Mouse (Mus musculus) limb, embryonic 13.5 days (tissue): ENCODE measurements around the gene Grxcr1. TPM values are rescaled to one million over a fixed set of nuclear protein-coding genes. Genes with fewer than 3 reads are reported as not detected.

ENCODE experiments used
- polyA plus RNA-seq: library from polyadenylated mRNA; unstranded; fragments of >200 nt; fragmentation: Nextera tagmentation; extraction: Ambion mirVana; gene quantifications from 2 replicates; pipeline ENCODE4 v1.2.1, GENCODE M21; 2015

Gene Grxcr1
- polyA plus RNA-seq, 1 experiment from 2014 or later, result not detected

Other genes starting within 250 kb of the Grxcr1 start
- 4.7 and 5.4 TPM in 2 replicates for gene Atp8a1, start 184.4 kb upstream of the Grxcr1 start, polyA plus RNA-seq
- gene Gm5108, start 90.2 kb upstream of the Grxcr1 start, polyA plus RNA-seq, result not detected in 2 replicates
- gene Gm21905, start 85.4 kb upstream of the Grxcr1 start, polyA plus RNA-seq, result not detected in 2 replicates